Mouse (Mus musculus) mouse embryonic stem cell (cell line): ENCODE data around the gene Irs2.

Source experiments
- in situ Hi-C, 2 experiments: fragments of 300-500 bp; cut with MboI; formaldehyde crosslinking; loops; 1 replicate in 1 of 2; 3 replicates in 1 of 2; pipeline ENCODE4 v1.14.3; 2019 to 2020; ENCODE audit warnings: low sequenced_read_pairs in 2 of 2, low pct_unique_long_range_greater_than_20kb in 1 of 2, mixed read lengths in 1 of 2; ENCODE audit not compliant: unreplicated experiment in 1 of 2

Irs2 gene

DNA sequence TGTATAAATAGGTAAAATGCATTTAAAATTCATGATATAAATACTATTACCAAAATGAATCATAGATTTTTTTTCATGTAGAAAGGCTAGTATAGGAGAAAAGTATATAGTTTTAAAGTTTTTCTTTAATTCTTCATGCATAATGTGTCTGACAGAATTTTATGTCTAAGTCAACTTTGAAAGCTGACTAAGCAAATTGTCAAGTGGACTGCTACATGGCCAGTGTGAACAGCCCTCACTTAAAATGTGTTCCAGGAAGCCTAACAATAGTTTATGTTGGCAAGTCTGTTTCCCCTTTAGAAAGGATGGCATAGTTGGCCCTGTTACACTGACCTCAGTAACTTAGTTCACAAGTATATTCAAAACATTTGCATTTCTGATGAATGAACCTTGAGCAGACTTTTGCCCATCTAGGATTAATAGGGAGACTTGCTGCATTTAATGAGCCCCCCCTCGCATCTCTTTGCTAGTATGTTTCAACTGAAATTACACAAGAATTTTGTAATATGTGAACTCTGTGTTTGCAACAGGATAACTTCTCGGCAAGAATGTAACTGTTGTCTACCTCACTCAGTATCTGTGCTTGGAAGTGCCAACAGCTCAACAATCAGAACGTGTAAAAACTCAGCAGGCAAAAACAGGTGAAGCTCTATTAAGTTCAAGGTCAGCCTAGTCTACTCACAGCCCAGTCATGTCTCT lies 3.7 kb upstream of the Irs2 start:
- in situ Hi-C loops: loop anchor here in 1 of 2 experiments (25.0 kb wide), 1 partner anchor 425 kb away; no protein-coding TSS in a partner anchor

DNA sequence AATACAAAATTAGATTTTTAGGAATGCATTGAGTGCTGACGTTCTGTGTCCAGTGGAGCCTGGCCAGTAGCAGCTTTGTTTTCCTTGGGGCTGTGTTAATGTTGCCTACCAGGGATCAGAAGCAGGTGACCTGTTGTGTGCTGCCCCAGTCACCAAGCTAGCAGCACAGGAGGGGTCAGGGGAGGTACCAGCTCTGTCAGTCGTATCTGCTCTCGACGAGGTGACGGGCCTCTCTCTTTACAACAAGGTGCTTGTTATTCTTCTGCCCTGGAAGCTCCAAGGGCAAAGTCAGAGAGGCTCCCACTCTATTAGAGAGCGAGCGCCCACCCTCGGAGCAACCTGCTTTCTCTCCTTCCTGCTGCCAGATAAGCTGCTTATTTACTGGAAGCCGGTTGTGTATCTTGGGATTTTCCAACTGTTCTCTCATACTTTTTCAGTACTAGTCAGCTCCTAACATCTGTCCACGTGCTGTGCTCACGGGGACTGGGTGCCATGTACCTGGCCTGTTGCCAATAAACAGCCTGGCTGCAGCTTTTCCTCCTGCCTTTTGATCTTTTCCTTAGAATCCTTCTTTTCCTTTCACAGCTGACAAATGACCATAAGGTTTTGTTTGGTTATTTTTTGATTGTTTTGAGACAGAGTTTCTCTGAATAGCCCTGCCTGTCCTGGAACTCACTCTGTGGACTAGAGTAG lies 2.8 kb upstream of the Irs2 start:
- in situ Hi-C loops: loop anchor here in 1 of 2 experiments (25.0 kb wide), 1 partner anchor 424 kb away; no protein-coding TSS in a partner anchor

DNA sequence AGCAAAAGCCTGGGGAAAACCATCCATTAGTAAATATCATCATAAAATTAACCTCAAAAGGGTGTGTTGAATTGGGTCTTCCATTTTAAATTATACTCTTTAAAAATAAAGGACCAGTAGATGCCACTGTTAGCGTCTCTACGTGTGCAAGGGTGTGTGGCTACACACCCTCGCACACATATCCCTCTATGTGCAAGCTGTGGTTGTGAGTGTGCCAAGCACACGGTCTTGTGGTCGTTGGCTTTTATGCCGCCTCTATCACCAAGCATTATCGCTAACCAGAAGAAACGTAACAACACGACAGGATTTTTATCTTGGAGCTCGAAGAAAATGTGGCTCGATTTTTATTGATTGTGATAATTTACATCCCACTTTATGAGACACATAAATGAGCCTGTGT lies 2.1 kb upstream of the Irs2 start:
- in situ Hi-C loops: loop anchor here in 1 of 2 experiments (25.0 kb wide), 1 partner anchor 423 kb away; no protein-coding TSS in a partner anchor

DNA sequence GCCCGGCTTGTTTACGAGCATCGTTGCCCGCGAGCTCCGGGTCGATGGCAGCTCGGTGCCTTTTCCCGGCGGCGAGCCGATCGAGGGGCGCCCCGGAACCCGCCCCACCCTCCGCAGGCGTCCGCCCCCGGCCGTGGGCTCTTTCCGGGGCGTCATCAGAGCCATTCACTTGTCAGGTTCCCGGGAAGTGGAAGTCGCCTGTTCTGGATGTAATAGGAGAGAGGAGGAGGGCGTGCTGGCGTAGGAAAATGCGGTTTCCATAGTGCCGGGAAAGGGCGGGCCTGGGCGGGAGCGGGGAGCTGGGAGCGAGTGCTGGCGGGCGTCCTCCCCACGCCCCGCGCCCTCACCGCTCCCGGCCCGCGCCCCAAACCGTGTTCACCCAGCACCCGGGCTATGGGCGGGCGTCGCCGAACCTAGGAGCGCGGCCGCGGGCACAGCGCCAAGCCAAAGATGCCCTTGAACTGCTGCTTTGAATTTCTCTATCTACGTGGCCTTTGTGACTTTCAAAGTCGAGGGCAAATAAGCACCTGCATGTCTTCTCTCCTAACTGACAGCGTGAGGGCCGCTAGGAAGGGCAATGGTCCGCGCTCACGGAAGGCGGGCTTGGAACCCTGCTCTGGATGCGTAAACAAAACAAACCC lies 1.3 kb upstream of the Irs2 start:
- in situ Hi-C loops: loop anchor here in 1 of 2 experiments (25.0 kb wide), 1 partner anchor 422 kb away; no protein-coding TSS in a partner anchor

DNA sequence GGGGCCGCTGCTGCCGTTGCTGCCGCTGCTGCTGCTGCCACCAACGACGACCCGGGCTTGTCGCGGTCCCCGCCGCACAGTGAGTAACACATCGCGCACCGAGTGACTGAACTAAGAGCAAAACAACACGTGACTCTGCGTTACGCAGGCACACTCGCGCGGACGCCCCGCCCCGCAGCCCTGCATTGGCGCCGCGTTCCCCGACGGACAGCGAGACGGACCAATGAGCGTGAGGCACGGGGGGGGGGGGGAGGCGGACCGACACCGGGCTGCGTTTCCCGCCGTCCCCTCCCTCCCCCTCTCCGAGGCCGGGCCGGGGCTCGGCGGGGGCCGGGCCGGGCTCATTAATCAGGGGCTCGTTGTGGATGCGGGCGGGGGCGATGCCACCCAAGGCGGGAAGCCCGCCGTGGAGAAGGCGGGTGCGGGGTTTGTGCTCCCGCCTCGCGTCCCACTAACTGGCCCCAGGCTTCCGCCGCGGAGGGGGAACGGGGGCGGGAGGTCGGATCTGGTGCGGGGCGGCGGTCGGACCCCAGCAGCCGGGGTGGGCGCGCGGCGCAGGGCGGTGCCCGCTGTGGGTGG lies 673 bp upstream of the Irs2 start:
- in situ Hi-C loops: loop anchor here in 1 of 2 experiments (25.0 kb wide), 1 partner anchor 422 kb away; no protein-coding TSS in a partner anchor

DNA sequence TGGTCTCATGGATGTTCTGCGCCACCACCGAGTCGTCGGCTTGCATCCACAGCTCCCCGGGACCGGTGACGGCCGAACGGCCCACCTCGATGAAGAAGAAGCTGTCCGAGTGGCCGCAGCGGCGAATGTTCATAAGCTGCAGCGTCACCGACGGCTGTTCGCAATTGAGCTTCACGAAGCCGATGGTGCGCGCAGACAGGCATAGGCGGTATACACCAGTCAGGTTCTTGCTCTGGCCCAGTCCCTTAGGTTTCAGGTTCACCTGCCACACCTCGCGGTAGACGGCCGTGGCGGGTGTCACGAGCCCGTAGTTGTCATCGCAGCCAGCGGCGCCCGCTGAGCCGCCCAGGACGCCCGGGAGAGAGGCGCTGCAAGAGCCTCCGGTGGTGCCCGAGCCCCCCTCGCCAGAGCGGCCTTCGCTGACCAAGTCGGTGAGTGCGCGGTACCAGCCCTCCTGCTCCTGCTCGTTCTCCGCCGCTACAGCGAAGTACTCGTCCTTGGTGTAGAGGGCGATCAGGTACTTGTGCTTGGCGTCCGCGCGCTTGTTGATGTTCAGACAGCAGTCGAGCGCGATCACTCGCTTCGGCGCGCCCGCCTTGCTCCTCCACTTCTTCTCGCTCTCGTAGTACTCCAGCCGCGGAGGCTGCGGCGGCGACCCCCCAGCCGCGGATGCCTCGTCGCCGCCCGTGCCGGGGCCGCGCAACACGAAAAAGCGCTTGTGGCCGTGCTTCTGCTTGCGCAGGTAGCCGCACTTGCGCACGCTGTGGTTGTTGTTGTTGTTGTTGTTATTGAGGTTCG lies 478 bp downstream of the Irs2 start:
- in situ Hi-C loops: loop anchor here in 1 of 2 experiments (25.0 kb wide), 1 partner anchor 420 kb away; no protein-coding TSS in a partner anchor

DNA sequence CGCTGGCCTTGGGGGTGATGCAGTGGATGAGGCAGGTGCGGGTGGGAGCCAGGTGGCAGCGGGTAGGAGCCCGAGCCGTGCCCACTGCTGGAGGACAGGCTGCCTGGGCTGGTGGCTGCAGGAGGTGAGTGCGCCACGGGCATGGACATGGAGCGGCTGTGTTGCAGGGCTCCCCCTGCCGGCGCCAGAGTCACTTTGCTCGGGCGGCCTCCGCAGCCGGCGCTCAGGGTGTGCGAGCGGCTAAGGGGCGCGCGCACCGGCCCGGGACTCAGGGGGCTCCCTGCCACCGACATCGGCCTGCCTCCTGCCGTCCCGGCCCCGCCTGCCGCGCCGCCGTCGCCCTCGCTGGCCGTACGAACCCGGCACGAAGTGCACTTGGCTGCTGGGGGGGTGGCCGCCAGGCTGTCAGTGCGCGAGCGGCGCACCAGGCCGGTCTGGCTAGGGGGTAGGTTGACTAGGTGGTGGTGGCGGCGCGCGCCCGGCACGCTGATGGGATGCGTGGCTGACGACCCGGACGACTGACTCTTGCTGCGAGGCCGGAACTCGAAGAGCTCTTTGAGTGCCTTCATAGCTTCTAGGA lies 1.2 kb downstream of the Irs2 start:
- in situ Hi-C loops: loop anchor here in 1 of 2 experiments (25.0 kb wide), 1 partner anchor 420 kb away; no protein-coding TSS in a partner anchor

DNA sequence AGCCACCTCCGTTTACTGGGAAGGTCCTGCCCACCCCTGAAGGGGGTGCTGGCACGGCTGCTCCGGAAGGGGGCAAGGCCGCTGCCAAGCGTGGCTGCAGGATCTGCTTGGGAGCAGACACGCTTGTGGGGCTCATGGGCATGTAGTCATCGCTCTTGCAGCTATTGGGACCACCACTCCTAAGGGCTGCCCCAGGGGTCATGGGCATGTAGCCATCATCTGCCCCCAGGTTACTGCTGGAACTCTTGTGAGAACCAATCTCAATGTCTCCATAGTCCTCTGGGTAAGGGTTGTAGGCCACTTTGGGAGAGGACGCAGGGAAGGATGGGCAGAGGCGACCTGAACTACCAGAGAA lies 2.0 kb downstream of the Irs2 start:
- in situ Hi-C loops: loop anchor here in 1 of 2 experiments (25.0 kb wide), 1 partner anchor 419 kb away; no protein-coding TSS in a partner anchor

DNA sequence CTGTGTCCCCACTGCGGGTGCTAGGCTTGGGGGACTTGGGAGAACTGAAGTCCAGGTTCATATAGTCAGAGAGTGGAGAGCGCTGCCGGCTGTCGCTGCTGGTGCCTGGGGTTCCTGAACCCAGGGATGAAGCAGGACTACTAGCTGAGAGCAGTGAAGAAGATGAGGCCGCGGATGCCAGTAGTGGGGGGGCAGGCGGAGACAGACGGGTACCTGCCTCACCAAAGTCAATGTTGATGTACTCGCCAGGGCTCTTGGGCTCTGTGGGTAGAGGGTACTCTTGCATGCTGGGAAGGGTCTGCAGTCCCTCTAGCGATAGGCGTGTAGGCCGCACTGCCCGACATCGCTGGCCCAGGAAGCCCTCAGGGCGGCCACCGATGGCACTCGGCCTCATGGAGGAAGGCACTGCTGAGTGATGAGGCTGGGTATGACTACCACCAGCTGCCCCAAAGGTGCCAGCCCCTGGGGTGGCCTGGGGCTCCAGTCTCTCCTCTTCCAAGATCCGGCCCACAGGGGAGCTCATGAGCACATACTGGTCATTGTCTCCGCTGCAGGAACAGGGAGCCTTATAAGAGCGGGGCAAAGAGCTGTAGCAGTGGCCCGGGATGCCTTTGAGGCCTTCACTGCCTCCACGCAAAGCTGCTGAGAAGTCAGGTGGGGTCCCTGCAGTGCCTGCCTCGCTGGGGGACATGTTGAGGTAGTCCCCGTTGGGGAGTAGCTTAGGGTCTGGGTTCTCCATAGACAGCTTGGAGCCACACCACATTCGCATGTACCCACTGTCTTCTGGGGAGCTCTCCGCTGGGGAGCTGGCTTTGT lies 2.6 kb downstream of the Irs2 start:
- in situ Hi-C loops: loop anchor here in 1 of 2 experiments (25.0 kb wide), 1 partner anchor 418 kb away; no protein-coding TSS in a partner anchor

DNA sequence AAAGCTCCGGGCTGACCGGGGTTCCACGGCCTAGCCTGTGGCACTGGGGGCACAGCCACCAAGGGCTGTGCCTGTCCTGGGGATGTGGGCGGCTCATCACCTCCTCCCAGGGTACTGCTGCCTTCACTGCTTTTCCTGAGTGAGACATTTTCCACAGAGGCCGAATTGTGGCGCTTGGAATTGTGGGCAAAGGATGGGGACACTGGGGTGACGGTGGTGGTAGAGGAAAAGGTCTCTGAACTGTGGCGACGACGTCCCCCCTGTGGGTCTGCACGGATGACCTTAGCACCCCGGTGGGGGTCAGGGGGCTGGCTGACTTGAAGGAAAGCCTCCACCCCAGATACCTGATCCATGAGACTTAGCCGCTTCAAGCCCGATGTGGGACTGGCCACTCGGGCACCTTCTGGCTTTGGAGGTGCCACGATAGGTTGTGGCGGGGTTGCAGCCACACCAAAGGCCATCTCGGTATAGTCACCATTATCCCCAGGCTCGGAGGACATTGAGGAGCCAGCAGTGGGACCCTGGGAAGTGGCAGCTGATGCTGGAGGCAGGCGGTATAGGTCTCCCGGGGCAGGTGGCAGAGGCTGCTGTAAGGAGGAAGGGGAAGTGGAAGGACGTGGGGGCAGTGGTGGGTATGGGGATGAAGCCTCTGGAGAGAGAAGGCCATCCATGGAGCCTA lies 3.3 kb downstream of the Irs2 start:
- in situ Hi-C loops: loop anchor here in 1 of 2 experiments (25.0 kb wide), 1 partner anchor 418 kb away; no protein-coding TSS in a partner anchor

DNA sequence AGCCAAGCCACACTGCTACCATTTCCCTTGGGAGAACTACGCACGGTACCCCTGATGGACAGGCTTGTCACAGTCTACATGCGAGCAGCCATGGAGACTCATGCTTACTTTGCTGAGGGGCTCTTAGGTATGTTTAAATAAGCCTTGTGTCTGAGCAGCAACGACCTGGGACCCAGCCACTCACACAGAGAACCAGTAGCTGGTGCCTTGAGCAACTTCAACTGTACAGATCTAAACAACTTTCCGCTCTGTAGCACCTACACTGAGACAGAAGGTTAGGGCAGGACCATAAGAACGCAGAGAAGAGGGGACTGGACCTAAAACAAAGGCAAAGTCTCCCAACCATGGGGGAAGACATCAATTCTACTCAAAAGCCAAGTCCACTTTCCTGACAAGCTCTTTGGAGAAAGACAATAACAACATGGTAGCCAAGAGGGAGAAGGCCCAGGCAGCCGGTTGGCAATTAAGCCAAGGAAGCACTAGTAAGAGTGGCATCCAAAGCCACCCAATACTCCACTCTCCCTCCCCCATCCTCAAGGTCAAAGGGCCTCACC lies 4.3 kb downstream of the Irs2 start:
- in situ Hi-C loops: loop anchor here in 1 of 2 experiments (25.0 kb wide), 1 partner anchor 417 kb away; no protein-coding TSS in a partner anchor

DNA sequence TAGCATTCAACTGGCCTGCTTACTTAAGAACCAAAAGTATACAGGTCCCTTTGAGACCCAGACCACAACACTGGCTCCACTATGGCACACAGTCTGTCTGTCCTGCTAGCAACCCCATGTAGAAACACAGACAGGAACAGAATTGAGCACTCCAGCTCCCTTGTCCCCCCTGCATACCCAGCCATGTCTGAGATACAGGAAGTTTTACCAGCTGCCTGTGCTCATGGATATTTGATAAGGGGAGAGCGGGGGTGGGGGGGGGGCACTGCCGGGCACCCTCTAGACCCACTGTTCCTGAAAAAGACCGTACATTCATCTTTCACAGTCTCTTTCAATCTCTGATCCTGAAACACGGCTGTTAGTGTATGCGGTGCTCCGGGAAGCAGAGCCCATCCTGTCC lies 5.0 kb downstream of the Irs2 start:
- in situ Hi-C loops: loop anchor here in 1 of 2 experiments (25.0 kb wide), 1 partner anchor 416 kb away; no protein-coding TSS in a partner anchor

DNA sequence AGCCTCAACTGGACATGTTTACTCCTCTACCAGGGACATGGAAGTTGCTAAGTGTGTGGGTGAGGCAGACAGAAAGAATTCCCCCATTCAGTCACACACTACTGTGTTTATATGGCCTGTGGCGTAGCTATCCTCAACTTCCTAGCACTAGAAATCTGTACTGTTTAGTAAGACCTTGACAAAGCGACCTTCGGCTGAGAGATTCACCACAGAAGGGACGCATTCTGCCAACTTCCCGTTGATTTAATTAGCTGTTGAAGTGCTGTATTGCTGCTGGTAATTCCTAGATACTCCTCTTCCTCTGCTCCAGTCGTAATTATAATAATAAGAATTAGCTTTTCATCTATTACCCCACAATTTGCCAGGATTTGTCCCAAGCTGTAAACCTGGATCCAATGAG lies 5.4 kb downstream of the Irs2 start:
- in situ Hi-C loops: loop anchor here in 1 of 2 experiments (25.0 kb wide), 1 partner anchor 416 kb away; no protein-coding TSS in a partner anchor

DNA sequence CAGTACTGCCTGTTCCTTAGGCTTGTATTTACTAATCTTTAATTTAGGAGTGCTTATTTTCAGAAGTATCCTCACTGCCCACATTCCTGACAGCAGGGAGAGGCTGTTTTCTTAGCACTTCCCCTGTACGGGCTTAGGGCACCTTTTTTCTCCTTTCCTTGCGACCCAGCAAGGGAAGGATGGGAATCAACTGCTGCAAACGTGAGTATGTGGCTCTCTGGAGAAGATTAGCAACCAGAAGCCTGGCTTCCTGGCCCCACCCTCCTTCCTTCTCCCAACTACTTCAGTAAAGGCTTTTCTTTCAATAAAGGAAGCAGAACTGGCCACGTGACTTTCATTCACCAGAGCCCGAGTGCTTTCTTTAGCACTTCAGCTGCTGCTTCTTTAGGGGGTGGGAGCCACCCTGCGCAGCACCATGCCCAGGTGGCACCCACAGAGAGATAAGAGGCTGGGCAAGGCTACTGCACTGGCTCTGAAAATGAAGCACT lies 7.2 kb downstream of the Irs2 start:
- in situ Hi-C loops: loop anchor here in 1 of 2 experiments (25.0 kb wide), 1 partner anchor 414 kb away; no protein-coding TSS in a partner anchor

DNA sequence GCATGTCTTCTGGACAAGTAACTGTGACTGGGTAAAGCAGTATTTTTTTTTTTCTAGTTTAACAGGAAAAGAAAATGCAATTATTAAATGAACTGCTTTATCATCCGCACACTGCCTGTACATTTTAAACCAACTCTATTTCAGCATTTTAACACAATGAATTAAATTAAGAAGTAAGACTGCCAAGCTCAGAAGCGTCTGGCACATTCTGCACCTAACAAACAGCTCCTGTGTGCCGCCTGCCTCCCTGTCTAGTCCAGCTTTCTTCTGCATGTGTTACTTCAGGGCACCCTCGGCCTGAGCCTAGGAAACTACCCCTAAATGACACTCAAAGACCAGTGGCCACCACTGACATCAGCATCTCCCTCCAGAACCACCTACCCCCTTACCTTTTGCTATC lies 8.7 kb downstream of the Irs2 start:
- in situ Hi-C loops: no loop called here

DNA sequence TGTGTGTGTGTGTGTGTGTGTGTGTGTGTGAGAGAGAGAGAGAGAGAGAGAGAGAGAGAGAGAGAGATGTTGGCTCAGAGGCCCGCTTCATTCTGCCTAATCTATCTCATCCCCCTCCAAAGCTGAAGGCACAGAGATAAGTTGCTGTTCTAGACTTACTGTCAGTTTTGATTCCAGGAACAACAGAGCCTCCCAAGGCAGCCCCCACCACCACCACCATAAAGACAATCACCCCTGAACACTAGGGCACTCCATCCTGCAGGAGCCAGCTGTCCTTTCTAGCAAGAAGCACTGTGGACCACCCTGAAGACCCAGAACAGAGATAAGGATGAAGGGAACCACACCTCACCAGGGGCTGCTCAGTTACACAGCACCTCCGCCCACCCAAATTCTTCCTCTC lies 12.0 kb downstream of the Irs2 start:
- in situ Hi-C loops: no loop called here
